25 mouse cellular contexts compared by ENCODE assay signal in genomic region chr6:92458026-92458425, GRCm38 (mm10).
A peak's percentile ranks its signal among the peaks of the same experiment; 100 is the strongest.
DNase-seq lines count a peak whose midpoint lies in the region; ATAC-seq and TF ChIP-seq lines count a peak whose summit lies in the region.
"Had no signal": no experiment of that assay in that cellular context is flagged by ENCODE, and none has a peak within 500 bp of the region (broad histone marks: within the 10 kb centered on the region; RNA-seq: fewer than 3 reads in every experiment).

No protein-coding gene starts in this region.

- no peak for ATAC-seq in hindbrain, embryonic 13.5 days (ENCODE audit: low FRiP score)
- ATAC-seq: forebrain, embryonic 14.5 days; forebrain, postnatal 0 days; hindbrain, postnatal 0 days; inflammation-experienced regulatory T-cells, adult 6 months; intestine, embryonic 16.5 days had no signal

- peak; percentile 37 for DNase-seq in adrenal gland, adult 2 months
- no peak for DNase-seq in adrenal gland, postnatal 25 days
- no peak for DNase-seq in hindbrain, embryonic 10.5 days (ENCODE audit: low spot score)
- DNase-seq in NIH3T3 (ENCODE audit: low read depth) = peak; percentile 66
- no peak for DNase-seq in ovary, postnatal 10 days (ENCODE audit: low spot score)
- DNase-seq: B cell, adult 2 months; cerebellum, adult 18-20 months; cerebellum, adult 9-10 months; cerebellum, postnatal 14 days; forebrain, postnatal 0 days; gastrocnemius, adult 2 months; gastrocnemius, postnatal 14 days; heart, adult 11 months had no signal

- peak overlapping the region; percentile 0; the same call in 1 of the 2 replicates for H3K27ac ChIP-seq in hindbrain, embryonic 13.5 days
- H3K27ac ChIP-seq in hindbrain, embryonic 10.5 days = no peak overlapping the region
- 0 out of 2 replicates have a peak overlapping the region, but pooled peaks have one; percentile 13 for H3K27ac ChIP-seq in olfactory bulb, adult 2 months (ENCODE audit: insufficient read depth, low read depth, low read length)
- H3K27ac ChIP-seq: embryonic facial prominence, embryonic 12.5 days; embryonic facial prominence, embryonic 15.5 days; gastrocnemius, adult 2 months; hindbrain, postnatal 0 days had no signal

- no peak for TF ChIP-seq CTCF in olfactory bulb, adult 2 months (IDR thresholded peaks at IDR 0.05; ENCODE audit: insufficient read depth, low read depth, low read length)

- H3K9ac ChIP-seq in hindbrain, embryonic 13.5 days = no peak overlapping the region
- H3K9ac ChIP-seq: embryonic facial prominence, embryonic 12.5 days; embryonic facial prominence, embryonic 15.5 days; forebrain, postnatal 0 days; hindbrain, embryonic 14.5 days had no signal

- peaks cover 42% of the 10 kb centered on the region for H3K4me1 ChIP-seq in hindbrain, embryonic 13.5 days (replicated peaks)
- peaks cover 12% of the 10 kb centered on the region for H3K4me1 ChIP-seq in hindbrain, embryonic 10.5 days (replicated peaks)
- peaks cover 15% of the 10 kb centered on the region for H3K4me1 ChIP-seq in olfactory bulb, adult 2 months (ENCODE audit: control insufficient read depth, insufficient read depth, low read length)

- H3K27me3 ChIP-seq in hindbrain, embryonic 13.5 days = no peaks in the 10 kb centered on the region
- no peaks in the 10 kb centered on the region for H3K27me3 ChIP-seq in hindbrain, embryonic 10.5 days (ENCODE audit: insufficient read depth, poor library complexity, severe bottlenecking)
- H3K27me3 ChIP-seq: CH12.LX; embryonic facial prominence, embryonic 12.5 days; embryonic facial prominence, embryonic 15.5 days had no signal

- TF ChIP-seq POLR2A in olfactory bulb, adult 2 months (IDR thresholded peaks at IDR 0.05; ENCODE audit: insufficient read depth, low read depth, low read length) = no peak

- 78% methylated on average over 4 of the region's 4 CpGs for WGBS in hindbrain, embryonic 13.5 days
- 92% methylated on average over 4 of the region's 4 CpGs for WGBS in hindbrain, embryonic 10.5 days
- WGBS in olfactory bulb, adult 2 months = 52% methylated on average over 4 of the region's 4 CpGs

- H3K4me2 ChIP-seq in hindbrain, embryonic 13.5 days = no peak overlapping the region
- H3K4me2 ChIP-seq: embryonic facial prominence, embryonic 12.5 days; embryonic facial prominence, embryonic 15.5 days; heart, embryonic 11.5 days; hindbrain, embryonic 14.5 days had no signal

- H3K36me3 ChIP-seq in hindbrain, embryonic 13.5 days = no peaks in the 10 kb centered on the region
- H3K36me3 ChIP-seq in hindbrain, embryonic 10.5 days = no peaks in the 10 kb centered on the region
- H3K36me3 ChIP-seq: embryonic facial prominence, embryonic 12.5 days; embryonic facial prominence, embryonic 15.5 days; G1E had no signal

- H3K4me3 ChIP-seq in hindbrain, embryonic 13.5 days = no peak overlapping the region
- H3K4me3 ChIP-seq in hindbrain, embryonic 10.5 days = no peak overlapping the region
- H3K4me3 ChIP-seq in olfactory bulb, adult 2 months (ENCODE audit: insufficient read depth, low read depth, low read length) = no peak overlapping the region
- H3K4me3 ChIP-seq: embryonic facial prominence, embryonic 12.5 days; embryonic facial prominence, embryonic 15.5 days; gastrocnemius, adult 2 months had no signal

- H3K9me3 ChIP-seq in hindbrain, embryonic 13.5 days = no peaks in the 10 kb centered on the region
- H3K9me3 ChIP-seq in hindbrain, embryonic 10.5 days = no peaks in the 10 kb centered on the region
- H3K9me3 ChIP-seq: embryonic facial prominence, embryonic 12.5 days; embryonic facial prominence, embryonic 15.5 days; G1E had no signal

Comparison
In these comparisons a context has a peak if more than half of its experiments do, and no peak if none do; other contexts are left out.
1. DNase-seq: peak in adrenal gland, adult 2 months (single experiment) and NIH3T3 (single experiment); none in adrenal gland, postnatal 25 days (single experiment), hindbrain, embryonic 10.5 days (single experiment) and ovary, postnatal 10 days (single experiment).